Mouse (Mus musculus): Measurements from ENCODE around the gene AC131692.1. TPM values are rescaled to one million over a fixed set of nuclear protein-coding genes. Genes with fewer than 3 reads are reported as not detected.
"Not testable (repeated sequence)": the region's sequence is repeated elsewhere in the genome, so short reads cannot be mapped to it uniquely, and the experiment has no call there.

Gene AC131692.1
- total RNA-seq, 2 experiments from 2014 or later = 0.60 to 0.68 TPM

DNA sequence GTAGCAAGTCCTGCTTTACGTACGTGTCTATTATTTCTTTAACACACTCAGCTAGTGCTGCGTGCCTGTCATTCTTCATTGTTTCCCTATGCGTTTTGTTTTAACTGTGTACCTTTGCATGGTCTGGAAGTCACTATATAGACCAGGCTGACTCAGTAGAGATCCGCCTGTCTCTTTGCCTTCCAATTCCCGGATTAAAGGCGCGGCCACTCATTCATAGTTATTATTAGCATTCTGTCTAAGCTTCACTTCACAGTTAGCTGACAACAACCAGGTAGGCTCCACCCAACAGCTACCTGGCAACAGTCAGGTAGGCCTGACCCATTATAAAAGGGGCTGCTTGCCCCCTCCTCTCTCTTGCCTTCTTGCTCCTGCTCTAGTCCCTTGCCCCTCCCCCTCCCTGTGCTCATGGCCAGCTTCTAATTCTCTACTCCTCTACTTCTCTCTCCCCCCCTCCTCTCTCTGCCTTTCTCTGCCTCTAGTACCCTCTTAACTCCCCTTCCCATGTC is 24.5 kb downstream of the AC131692.1 start:
- no peak for DNase-seq

DNA sequence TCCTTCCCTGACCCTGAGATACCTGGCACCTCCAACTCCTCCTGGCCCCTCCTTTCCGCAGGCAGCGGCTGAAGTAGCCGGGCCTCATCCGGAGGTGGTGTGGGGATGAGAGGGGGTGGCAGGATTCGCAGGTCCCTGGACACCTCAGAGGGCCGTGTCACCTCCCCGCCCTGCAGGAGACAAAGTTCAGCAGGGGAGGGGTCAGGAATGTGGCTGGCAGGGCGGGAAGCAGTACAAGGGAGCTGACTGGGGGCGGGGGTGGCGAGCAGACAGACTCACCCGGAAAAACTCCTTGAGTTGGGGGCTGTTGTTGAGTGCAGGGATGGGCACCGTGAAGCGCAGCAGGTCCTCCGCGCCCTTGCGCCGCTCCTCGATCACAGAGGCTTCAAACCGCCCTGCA is 27.5 kb downstream of the AC131692.1 start:
- no peak for DNase-seq

DNA sequence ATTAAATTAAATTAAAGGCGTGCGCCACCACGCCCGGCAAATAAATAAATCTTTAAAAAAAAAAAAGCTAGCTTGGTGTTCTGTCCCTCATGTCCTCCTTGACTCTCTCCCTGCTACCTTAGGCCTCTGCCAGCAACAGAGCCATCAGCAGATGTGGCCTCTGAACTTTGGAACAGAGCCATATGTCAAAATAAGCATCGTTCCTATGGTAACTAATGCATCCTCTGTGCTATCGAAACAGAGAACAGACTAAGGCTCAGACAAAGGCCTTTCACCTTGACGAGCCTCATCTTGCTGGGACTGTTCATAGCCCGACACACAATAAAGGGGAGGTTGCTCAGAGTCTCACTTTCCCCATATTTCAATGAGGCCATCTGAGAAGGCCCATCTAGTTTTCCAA is 29.1 kb downstream of the AC131692.1 start:
- no peak for DNase-seq

DNA sequence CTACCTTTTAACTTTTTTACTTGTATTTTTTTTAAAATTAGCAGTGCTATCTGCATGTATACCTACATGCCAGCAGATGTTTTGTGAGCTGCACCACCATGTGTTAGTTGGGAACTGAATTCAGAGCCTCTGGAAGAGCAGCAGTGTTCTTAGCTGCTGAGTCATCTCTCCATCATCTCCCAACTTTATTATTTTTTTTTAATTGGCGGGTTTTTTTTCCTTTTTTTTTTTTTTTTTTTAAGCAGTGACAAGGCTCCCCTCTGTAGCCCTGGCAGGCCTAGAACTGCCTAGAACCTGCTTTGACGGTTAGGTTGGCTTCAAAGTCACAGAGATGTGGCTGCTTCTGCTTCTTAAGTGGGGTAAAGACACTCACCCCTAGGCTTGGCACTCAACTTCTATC is 30.7 kb downstream of the AC131692.1 start:
- DNase-seq = no peak

DNA sequence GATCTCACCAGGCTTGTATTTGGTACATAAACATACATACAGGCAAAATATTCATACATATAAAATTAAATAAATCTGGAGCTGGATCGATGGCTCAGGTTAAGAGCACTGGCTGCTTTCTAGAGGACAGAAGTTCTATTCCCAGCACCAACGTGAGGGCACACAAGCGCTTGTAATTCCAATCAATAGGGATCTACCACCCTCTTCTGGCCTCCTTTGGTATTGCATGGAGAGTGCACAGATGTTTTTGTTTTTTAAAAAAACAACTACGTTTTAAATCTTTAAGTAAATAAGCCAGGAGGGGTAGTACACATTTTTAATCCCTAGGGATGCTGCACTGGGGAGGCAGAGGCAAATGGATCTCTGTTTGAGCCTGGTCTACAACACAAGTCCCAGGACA is 32.1 kb downstream of the AC131692.1 start:
- peak; percentile 68 for DNase-seq

DNA sequence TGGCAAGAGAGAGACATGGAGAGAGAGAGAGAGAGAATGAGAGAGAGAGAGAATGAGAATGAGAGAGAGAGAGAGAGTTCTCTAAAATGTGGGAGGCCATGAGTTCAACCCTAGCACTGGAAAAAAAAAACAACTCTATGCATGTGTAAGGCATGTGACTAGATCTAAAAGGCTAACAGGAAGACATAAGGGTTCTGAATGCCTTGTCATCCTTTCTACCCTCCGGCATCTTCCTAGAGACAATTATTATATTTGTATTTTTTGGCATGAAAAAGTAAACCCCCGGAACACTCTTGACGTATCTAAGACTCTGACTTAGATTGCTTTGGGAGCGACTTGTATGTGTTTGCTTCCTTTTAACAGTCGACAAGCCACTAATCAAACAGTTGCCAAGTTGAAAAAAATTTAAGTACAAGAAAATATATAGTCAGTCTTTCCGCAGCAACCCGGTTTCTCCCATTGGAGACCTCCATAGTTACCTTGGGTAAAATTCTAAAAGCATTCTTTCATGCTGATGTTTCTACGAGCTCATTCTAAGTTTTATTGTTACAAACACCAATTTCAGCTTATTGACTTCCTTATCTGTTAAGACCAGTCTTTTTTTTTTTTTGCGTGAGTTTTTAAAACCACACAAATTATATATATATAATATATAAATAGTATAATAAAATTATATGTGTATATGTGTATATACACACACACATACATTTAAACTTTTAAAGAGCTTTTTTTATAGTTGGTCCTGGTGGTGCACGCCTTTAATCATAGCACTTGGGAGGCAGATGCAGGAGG is 32.8 kb downstream of the AC131692.1 start:
- no peak for DNase-seq

DNA sequence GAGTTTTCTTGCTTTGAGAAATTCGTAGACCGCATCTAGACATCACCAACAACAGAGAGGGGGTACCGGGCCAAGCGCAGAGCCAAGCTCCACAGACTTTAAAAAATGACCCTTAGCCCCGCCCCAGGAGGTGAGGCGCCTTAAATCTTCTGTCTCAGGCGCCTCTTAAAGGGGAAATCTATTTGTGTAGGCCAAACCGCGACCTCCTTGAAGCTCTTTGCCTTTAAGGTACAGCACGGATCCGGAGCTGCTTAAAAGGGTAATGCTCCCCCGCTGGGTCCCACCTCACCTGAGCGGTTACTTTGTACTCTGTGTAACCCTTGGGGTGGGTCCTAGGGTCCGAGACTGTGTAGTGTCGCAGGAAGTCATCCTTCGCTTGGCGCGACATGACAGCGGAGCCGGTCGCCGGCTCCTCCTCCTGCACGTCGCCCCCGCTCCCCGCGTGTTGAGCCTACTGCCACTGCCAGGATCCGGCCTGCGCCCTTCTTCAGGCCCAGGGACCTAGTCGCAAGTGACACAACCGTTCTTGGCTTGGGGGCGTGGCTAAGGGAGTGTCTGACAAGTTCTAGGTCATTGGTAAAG is 33.6 kb downstream of the AC131692.1 start, which contains the start of gene Snx15:
TSS of gene Snx15 (minus strand) at position 545 of the 582 bp plus-strand sequence.
- peak; percentile 95 for DNase-seq

DNA sequence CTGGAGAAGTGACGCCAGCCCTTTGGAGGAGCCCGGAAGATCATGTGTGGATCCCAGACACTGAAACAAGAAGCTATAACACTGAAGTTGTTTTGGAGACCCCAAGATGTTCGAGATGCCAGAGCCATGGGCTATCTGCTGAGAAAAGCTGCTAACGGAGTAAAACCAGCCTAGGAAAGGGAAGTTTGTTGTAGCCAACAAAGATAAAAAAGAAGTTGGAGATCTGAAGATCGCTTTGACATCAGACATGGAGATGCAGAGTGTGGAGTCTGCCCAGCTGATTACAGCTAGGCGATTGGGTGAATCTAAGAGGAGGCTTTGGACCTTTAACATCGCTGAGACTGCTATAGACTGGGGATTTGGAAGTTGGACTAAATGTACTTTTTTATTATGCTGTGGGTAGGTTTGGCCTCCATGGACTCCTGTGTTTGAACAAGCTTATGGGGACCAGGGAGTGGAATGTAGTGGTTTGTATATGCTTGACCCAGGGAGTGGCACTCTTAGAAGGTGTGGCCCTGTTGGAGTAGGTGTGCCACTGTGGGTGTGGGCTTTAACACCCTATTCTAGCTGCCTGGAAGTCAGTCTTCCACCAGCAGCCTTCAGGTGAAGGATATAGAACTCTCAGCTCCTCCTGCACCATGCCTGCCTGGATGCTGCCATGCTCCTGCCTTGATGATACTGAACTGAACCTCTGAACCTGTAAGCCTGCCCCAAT is 36.4 kb downstream of the AC131692.1 start:
- DNase-seq = not testable (repeated sequence)

DNA sequence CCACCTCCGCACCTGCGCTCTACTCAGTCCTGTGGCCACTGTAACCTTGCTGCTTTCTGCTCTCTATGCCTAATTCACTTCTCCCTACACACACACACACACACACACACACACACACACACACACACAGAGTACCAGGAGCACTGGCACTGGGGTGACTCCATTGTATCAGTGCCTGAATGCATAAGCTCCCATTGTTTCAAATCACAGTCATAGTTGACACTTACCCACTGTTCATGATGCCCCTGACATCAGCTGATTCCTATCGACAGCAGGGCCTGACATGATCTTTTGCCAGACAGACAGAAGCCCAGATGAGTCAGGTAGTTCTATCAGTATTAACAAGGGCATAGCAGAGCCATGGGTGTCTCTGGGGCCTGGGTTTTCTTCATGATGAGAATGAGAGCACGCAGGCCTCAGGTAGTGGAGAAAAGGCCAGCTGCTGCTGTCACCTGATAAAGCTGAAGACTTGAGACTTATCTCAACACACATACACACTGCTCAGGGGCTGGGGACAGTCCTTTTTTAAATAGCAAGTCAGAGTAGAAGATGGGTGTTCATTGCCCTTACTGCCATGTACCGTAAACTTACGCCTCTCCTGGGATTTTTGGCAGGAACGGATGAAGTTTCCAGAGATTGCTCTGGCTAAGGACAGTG is 38.1 kb downstream of the AC131692.1 start:
- DNase-seq = no peak

DNA sequence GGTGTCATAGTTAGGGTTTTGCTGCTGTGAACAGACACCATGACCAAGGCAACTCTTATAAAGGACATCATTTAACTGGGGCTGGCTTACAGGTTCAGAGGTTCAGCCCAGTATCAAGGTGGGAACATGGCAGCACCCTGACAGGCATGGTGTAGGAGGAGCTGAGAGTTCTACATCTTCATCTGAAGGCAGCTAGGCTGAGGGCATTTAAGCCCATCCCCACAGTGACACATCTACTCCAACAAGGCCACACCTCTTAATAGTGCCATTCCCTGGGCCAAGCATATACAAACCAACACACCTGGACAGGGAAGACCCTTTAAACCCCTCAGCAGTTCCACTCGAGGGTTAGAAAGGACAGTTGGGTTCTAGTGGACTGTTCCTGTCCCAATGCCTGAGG is 39.0 kb downstream of the AC131692.1 start:
- DNase-seq = not testable (repeated sequence)

DNA sequence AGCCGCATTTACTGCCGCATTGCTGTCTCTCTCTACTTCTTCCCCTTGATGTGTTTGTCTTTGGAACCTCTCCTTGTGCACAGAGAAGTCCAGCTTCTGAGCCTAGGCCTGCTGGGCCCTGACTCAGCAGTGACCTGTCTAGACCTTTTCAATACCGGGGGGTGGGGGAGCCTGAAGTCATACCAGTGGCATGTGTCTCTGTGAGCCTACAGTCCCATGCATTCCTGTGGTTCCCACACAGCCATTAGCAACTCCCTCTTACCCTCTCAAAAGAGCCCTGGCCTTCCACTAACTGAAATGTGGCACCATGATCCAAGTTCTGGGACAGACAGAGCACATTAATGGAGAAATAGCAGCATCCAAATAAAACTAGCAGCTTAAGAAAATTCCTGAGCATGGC is 42.2 kb downstream of the AC131692.1 start:
- no peak for DNase-seq

DNA sequence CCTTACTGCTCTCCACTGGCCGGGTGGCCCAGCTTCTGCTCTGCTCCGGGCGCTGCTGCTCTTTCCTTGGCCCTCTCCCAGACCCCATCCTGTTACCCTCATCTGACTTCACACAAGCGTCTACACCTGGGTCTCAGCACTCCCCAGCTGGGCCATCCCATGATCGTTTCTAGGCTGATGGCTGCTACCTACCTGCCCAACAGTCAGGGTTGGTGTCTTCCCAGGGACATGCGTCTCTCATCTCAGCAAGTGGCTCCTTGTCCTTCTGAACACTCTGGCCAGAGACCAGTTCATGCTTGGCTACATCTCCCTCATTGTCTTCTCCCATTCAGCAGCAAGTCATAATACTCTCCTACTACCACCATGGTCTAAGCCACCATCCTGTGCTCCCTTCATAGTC is 45.5 kb downstream of the AC131692.1 start:
- DNase-seq = no peak

DNA sequence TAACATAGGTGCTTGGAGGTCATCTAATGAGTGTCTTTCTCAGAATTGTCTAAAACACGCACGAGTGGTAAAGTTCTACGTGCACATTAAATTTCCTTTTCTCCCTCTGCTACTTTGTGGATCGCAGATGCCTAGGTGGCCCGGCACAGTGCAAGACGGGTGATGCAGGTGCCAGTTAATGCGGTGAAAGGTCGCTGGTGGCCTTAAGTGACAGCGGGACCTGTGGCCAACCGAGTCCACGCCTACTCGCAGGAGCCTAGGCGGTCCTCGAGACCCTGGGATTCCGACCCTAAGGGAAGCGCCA is 46.1 kb downstream of the AC131692.1 start:
- no peak for DNase-seq

DNA sequence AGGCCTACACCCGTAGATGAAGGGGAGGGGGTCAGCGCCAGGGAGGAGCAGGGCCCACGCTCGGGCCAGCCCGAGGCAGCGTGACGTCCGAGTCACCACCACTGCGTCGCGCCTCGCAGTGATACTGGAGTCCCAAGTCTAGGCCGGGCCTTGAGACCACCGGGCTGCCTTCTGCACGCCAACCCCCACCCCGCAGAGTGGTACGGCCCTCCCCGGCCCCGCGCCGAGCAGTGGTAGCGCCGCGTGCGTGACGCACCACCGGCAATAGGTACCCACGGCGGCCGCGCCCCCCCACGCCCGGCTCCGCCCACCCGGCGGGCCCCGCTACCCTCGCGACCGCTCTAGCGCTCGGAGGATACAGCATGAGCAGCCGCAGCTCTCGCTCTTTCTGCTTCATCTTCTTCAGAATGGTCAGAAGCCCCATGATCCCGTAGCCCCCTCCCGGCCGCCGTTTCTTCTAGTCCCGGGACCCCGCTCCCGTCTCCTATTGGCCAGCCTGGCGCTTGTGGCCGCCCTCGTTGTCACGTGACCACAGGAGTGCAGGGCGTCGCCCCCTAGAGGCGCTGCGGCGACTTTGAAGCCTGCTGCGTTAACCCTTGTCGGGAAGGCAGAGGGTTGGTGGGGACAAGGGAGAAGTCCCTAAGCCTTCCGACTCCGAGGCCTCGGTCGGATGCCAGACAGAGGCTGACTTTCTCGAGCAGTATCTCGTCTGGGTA is 46.6 kb downstream of the AC131692.1 start, which contains the start of gene Batf2:
TSS of gene Batf2 (plus strand) at position 306 of the 716 bp plus-strand sequence.
- peak; percentile 94 for DNase-seq

DNA sequence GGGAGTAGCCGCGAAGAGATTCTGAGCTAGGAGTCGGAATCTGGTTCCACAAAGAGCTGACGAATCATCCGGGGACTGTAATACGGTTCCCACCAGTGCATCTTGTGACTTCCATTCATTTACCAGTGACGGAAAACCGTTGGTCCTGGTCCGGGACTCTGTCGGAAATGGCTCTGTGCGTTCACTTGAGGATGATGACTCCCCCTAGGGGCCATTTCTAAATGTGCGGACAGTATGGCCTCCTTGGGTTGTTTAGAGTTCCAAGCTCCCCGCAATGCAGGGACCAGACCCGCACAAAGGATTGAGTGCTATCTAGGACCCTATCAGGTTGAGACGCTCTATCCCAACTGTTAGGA is 47.2 kb downstream of the AC131692.1 start, which contains the start of gene Arl2:
TSS of gene Arl2 (minus strand) at position 155 of the 356 bp plus-strand sequence.
- peak; percentile 84 for DNase-seq

DNA sequence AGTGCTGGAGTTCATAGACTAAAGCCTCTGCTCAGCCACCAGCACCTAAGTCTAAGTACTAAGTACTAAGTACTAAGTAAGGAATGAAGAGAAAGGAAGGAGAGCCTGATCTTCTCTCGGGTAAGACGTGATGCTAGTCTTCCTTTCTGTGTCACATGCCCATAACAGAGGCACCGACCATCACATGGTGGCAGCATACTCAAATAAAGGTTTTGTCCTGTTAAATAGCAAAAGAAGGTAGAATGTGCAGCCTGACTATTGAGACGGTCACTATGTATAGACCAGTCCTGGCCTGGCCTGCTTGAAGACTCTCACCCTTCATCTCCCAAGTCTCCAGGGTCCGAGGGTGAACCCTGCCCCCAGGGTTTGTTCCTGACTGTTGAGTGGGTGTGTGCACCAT is 50.6 kb downstream of the AC131692.1 start:
- no peak for DNase-seq

Small RNA genes within 50 kb of the gene (microRNA-seq; reads per million reads assigned to microRNA genes)
- gene Mir6988 = 1.0 to 2.4 reads per million in 2 experiments

Other genes with a start within 250 kb of the AC131692.1 start
- gene Frmd8, start 219.1 kb upstream of the AC131692.1 start, total RNA-seq (2021) = 10 to 100 TPM; 18.6 to 20.9 TPM
- 1 to 10 TPM; 5.4 to 6.2 TPM for gene Slc25a45, start 216.6 kb upstream of the AC131692.1 start, total RNA-seq (2021)
- gene Tigd3, start 200.3 kb upstream of the AC131692.1 start, total RNA-seq (2021) = 1 to 10 TPM; 2.0 TPM
- gene Dpf2, start 181.4 kb upstream of the AC131692.1 start, total RNA-seq (2021) = 100 to 1,000 TPM; 111 to 119 TPM
- 10 to 100 TPM; 14.2 to 14.7 TPM for gene Cdc42ep2, start 169.6 kb upstream of the AC131692.1 start, total RNA-seq (2021)
- gene Pola2, start 130.2 kb upstream of the AC131692.1 start, total RNA-seq (2021) = 10 to 100 TPM; 32.9 to 37.1 TPM
- gene Slc22a20, start 108.3 kb upstream of the AC131692.1 start, total RNA-seq (2021) = not detected
- gene Capn1, start 78.5 kb upstream of the AC131692.1 start, total RNA-seq (2021) = 10 to 100 TPM; 27.4 to 29.1 TPM
- 10 to 100 TPM; 16.2 to 16.4 TPM for gene Syvn1, start 47.8 kb upstream of the AC131692.1 start, total RNA-seq (2021)
- gene Mrpl49, start 36.6 kb upstream of the AC131692.1 start, total RNA-seq (2021) = 10 to 100 TPM; 37.8 to 41.7 TPM
- gene Fau, start 36.6 kb upstream of the AC131692.1 start, total RNA-seq (2021) = 100 to 1,000 TPM; 802 to 870 TPM
- 10 to 100 TPM; 16.2 to 16.7 TPM for gene Znhit2, start 33.2 kb upstream of the AC131692.1 start, total RNA-seq (2021)
- gene Tm7sf2, start 26.0 kb upstream of the AC131692.1 start, total RNA-seq (2021) = 1 to 10 TPM; 5.0 to 5.9 TPM
- 10 to 100 TPM; 38.0 to 40.0 TPM for gene Vps51, start 17.2 kb upstream of the AC131692.1 start, total RNA-seq (2021)
- gene Tmem262, start 14.4 kb upstream of the AC131692.1 start, total RNA-seq (2021) = not detected
- gene Gm28374, start 12.2 kb upstream of the AC131692.1 start, total RNA-seq (2021) = under 1 TPM in 1 of 2 experiments, not detected in 1; 0.41 TPM
- 10 to 100 TPM; 25.8 to 28.3 TPM for gene Zfpl1, start 9.5 kb upstream of the AC131692.1 start, total RNA-seq (2021)
- gene Cdca5, start 9.4 kb upstream of the AC131692.1 start, total RNA-seq (2021) = 10 to 100 TPM; 12.8 to 14.8 TPM
- gene Naaladl1, start 11.4 kb downstream of the AC131692.1 start, total RNA-seq (2021) = under 1 TPM; 0.50 to 0.52 TPM
- gene Sac3d1, start 24.2 kb downstream of the AC131692.1 start, total RNA-seq (2021) = 10 to 100 TPM; 17.4 to 17.6 TPM
- gene Snx15, start 33.9 kb downstream of the AC131692.1 start, total RNA-seq (2021) = 10 to 100 TPM; 13.4 to 13.7 TPM
- under 1 TPM; 0.21 to 0.38 TPM for gene Batf2, start 46.6 kb downstream of the AC131692.1 start, total RNA-seq (2021)
- 10 to 100 TPM; 62.3 to 62.8 TPM for gene Arl2, start 47.1 kb downstream of the AC131692.1 start, total RNA-seq (2021)
- gene Majin, start 90.0 kb downstream of the AC131692.1 start, total RNA-seq (2021) = not detected
- gene Gpha2, start 132.0 kb downstream of the AC131692.1 start, total RNA-seq (2021) = not detected
- gene Ppp2r5b, start 141.5 kb downstream of the AC131692.1 start, total RNA-seq (2021) = 10 to 100 TPM; 30.1 to 30.2 TPM
- gene Atg2a, start 147.2 kb downstream of the AC131692.1 start, total RNA-seq (2021) = 10 to 100 TPM; 15.9 to 16.2 TPM
- gene Ehd1, start 182.3 kb downstream of the AC131692.1 start, total RNA-seq (2021) = 100 to 1,000 TPM in 1 of 2 experiments, 10 to 100 TPM in 1; 97.8 to 114 TPM
- gene Cdc42bpg, start 212.0 kb downstream of the AC131692.1 start, total RNA-seq (2021) = 1 to 10 TPM; 8.2 to 10.0 TPM
- gene Men1, start 240.6 kb downstream of the AC131692.1 start, total RNA-seq (2021) = 10 to 100 TPM; 16.6 to 18.5 TPM
- gene Map4k2, start 246.7 kb downstream of the AC131692.1 start, total RNA-seq (2021) = 10 to 100 TPM; 37.5 to 42.8 TPM

Data from heart, postnatal 4 days (tissue).